Mouse (Mus musculus): ENCODE results near the gene March5.
"Not testable (repeated sequence)": the region's sequence is repeated elsewhere in the genome, so short reads cannot be mapped to it uniquely, and the experiment has no call there.

The March5 gene

GRCm38 (mm10) chr19:37207303-37208175 lies at the start of gene March5:
Gene March5, plus strand, starts transcription at chr19:37207543.
- peak; percentile 92 for DNase-seq (ENCODE audit: low read depth, low spot score)

- DNase-seq (ENCODE audit: low read depth, low spot score) = no peak
These were observed 35.2 kb upstream of the March5 start for GRCm38 (mm10) chr19:37172096-37172495.

- peak; percentile 20 for DNase-seq (ENCODE audit: low read depth, low spot score)
These were observed 34.7 kb upstream of the March5 start for GRCm38 (mm10) chr19:37172566-37173130.

DNA sequence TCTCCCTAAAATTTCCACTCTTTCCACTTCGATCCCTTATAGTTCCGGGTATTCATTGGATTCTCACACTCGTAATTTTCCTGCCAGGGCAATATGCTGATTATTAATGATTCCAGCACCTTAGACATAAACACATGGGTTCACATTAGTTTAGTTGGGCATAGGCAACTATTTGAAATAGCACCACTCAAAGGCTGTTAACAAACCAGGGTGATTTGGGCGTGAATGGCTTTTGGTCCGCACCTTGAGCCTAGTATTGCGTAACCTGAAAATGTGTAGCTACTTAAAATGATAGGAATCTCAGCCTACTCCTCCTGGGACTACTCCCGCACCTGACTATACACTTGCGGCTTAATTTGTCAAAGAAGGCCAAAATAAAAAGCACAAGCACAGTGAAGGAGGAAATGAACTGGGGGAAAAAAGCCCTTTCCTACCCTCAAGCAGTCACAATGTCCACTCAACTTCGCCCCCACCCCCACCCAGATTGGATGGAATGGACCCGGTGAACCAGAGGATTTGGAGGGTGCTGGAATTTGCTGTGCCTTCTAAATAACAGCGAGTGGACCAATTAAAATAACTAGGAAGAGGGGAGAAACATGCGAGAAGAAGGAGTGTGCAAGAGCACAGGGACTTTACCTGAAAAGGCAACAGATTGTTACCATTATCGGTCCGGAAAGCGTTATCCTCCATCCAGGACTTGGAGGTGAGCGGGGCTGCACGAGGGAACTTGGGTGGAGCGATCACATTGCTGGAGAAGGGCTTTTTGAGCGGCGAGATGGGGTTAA lies 33.8 kb upstream of the March5 start:
- DNase-seq (ENCODE audit: low read depth, low spot score) = peak; percentile 10

DNA sequence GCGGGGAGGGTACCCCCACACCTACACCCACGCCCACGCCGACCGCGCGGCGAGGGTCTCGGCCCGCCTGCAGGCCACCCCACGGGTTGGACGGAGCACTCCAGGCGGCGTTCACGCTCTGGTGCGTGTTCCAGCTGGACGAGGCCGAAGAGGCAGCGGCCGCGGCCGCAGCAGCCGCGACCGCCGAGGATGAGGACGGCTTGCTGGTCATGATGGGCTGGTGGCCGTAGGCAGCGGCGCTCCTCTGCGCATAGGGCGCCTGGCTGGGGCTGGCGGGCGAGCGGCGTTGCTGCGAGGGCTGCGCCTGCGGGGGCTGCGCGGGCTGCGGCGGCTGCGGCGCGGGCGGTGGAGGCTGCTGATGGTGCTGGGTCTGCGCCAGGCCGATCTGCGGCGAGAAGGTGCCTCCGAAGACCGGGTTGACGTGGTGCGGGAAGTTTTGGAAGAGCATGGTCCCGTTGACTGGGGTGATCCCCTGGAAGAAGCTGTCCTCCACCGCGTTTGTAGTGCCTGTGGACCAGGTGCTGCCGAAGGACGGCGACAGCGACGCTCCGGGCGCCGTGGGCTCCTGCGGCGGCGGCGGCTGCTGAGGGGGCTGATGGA lies 33.1 kb upstream of the March5 start:
- no peak for DNase-seq (ENCODE audit: low read depth, low spot score)

DNA sequence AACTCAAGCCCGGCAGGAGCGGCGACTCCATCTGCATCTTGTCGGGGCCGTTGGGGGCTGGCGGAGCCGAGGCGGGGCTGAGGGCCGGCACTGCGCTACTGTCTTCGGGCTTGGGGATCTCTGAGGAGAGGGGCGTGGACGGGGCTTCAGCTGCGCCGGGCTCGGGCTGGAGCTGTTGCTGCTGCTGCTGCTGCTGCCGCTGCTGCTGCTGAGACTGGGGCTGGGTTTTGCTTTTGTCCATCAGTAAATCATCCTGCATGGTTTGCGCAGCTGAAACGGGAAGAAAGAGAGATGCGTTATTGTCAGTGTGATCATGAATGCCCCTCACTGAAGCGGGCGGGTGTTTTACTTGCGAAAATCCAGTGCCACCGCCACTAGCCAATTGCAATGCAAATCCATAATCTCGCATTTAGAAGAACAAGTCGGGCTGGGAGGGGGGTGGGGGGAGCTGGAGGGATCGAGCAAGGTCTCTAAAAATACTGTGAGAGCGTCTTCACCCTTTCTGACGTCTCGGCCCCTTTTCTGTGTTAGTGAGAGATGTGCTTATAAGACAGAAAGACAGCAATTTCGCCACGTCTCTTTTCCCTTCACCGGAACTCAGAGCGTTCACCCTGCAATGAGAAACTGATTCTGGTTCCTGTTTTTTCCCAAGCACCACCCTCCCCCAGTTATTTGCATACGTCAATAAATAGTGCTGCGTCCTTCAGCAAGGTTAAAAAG lies 32.5 kb upstream of the March5 start:
- peak; percentile 91 for DNase-seq (ENCODE audit: low read depth, low spot score)

DNA sequence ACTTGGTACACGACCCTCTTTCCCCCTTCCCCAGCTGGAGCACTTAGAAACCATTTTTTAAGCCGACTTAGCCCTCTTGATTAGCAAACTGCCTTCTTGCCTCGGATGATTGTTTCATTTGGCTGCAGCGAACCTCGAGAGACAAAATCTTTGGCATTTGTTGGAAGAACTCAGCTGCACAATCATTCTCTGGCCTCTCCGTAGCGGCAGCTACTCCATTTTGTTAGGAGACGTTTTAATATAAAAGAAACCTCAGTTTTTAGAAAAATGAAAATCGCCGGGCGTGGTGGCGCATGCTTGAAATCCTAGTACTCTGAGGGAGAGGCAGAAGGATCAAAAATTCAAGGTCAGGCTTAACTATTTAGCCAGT lies 31.9 kb upstream of the March5 start:
- no peak for DNase-seq (ENCODE audit: low read depth, low spot score)

DNA sequence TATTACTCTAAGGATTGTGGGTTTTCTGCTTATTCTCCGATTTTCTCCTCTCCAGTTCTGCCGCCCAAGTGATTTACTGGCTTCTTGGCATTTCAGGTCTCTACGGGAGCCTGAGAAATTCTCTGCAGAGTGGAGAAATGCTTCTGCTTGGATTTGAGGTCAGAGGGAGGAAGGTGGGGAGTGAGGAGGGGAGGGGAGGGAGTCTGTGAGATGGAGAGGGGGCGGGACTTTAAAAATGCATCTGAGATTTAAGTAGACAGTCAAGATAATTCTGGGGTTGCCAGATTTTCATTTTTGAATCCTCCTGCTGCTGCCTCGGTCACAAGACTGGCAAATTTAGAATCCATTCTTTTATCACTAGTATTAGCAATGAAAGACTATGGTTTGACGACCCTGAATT lies 31.4 kb upstream of the March5 start:
- peak; percentile 65 for DNase-seq (ENCODE audit: low read depth, low spot score)

DNA sequence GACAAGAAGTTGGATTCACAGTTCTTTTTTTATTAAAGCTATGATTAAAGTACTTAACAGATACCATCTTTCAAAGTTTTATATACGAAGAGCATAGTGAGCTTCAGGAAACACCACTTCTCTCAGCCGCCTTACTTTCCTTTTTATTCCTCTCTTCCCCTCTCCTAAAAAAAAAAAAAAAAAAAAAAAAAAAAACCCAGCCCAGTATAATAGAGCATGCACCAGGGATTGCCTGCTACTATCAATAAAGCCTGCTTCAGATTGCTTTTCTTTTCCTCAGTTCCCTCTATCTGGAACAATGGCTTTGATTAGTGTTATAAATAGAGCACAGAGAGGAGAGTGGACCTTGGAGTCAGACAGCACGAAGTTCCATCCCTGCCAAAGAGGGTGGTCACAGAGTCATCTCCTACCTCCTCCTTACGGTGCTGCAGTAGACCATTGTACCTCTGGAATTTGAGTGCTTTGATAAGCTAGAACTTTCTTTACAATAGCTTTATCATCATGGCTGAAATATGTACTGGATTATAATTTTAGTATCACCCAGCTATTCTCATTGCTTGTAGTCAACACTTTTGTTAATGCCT lies 30.4 kb upstream of the March5 start:
- DNase-seq (ENCODE audit: low read depth, low spot score) = peak; percentile 27

GRCm38 (mm10) chr19:37177819-37178708 lies 29.3 kb upstream of the March5 start:
- DNase-seq (ENCODE audit: low read depth, low spot score) = peak; percentile 84

- DNase-seq (ENCODE audit: low read depth, low spot score) = no peak
These were observed 18.9 kb upstream of the March5 start for GRCm38 (mm10) chr19:37188366-37188948.

DNA sequence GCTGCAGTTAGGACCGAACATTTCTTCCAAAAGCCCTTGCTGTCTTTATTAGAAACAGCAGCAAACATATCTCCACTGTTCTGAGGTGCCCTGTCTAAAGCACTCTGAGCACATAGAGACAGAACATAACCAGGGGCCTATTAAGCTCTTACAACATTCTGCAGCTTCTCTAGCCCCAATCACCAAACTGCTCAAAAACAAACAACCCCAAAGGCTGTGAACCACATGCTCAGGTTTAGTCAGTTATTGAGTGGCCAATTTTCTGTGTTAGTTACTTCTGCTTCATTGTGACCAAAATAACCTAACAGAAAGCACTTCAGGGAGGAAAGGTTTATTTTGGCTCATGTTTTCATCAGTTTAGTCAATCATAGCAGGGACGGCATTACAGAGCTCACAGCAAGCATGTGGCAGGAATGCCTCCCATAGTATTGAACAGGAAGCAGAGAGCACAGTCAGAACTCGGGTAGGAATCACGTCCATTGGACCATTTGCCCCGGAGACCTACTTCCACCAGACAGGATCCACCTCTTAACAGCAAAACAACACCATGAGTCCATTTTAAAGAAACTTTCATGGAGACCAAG lies 14.8 kb upstream of the March5 start:
- no peak for DNase-seq (ENCODE audit: low read depth, low spot score)

DNA sequence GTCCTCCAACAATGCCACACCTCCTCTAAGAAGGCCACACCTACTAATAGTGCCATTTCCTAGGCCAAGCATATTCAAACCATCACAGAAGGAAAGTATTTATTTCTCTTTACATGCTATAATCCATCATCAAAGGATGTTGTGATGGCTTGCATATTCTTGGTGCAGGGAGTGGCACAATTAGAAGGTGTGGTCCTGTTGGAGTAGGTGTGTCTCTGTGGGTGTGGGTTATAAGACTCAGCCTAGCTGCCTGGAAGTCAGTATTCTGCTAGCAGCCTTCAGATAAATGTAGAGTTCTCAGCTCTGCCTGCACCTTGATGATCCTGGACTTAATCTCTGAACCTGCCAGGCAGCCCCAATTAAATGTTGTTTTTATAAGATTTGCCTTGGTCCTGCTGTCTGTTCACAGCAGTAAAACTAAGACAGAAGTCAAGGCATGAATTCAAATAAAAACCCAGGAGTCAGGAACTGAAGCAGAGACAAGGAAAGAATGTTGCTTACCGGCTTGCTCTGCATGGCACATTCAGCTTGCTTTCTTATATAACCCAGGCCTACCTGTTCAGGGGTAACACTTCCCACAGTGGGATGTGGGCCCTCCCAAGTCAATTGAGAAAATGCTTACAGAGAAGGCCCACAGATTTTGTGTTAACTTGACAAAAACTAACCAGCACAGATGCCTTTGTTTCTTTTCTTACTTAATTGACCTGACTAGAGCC lies 9.0 kb upstream of the March5 start:
- DNase-seq (ENCODE audit: low read depth, low spot score) = no peak

GRCm38 (mm10) chr19:37199889-37200288 lies 7.5 kb upstream of the March5 start:
- no peak for DNase-seq (ENCODE audit: low read depth, low spot score)

- no peak for DNase-seq (ENCODE audit: low read depth, low spot score)
These were observed 4.0 kb upstream of the March5 start for GRCm38 (mm10) chr19:37203371-37203770.

GRCm38 (mm10) chr19:37205155-37205554 lies 2.2 kb upstream of the March5 start:
- not testable (repeated sequence) for DNase-seq (ENCODE audit: low read depth, low spot score)

GRCm38 (mm10) chr19:37206641-37207302 lies 571 bp upstream of the March5 start:
- no peak for DNase-seq (ENCODE audit: low read depth, low spot score)

DNA sequence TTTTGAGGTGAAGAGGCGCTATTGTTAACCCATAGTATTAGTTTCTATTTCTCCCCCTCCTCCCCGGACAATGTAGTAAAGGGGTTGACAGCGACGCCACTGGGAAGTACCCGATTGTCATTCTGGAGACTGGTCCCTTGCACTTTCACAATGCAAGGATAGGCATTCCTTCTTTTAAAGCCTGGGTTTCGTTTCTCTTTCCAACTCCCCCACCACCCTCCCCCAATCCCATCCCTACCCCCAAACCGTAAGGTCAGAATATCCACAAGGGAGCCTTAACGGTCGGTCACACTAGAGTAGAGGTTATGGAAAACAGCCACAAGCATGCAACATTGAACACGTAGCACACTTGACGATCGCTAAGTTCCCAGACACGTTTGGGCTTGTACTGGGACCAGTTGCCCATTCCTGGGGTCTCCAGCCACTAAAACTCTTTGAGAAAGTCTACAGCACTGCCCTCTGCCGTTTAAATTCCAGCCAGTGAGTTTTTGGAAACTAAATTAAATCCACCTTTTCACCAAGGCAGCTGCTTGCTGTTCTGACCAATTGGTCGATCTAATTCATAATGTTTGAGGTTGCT lies 923 bp downstream of the March5 start, which contains the start of gene Cpeb3:
TSS of gene Cpeb3 (minus strand) at position 426 of the 580 bp plus-strand sequence.
- DNase-seq (ENCODE audit: low read depth, low spot score) = peak; percentile 62
